Mouse (Mus musculus) liver, embryonic 14.5 days (tissue): ENCODE measurements around the gene Gm9922. TPM values are rescaled to one million over a fixed set of nuclear protein-coding genes. Genes with fewer than 3 reads are reported as not detected.

Experiments
- ATAC-seq: fragments of 200-750 bp; cut with Nextera tagmentation; 2 replicates; pipeline ENCODE4 v1.8.0; 2017; ENCODE audit warnings: moderate number of reproducible peaks, mild to moderate bottlenecking, moderate library complexity; ENCODE audit not compliant: insufficient read depth
- DNase-seq, 3 experiments: peaks; one replicate each; pipeline ENCODE4 v3.0.0-alpha.2; 2012 to 2013; ENCODE audit warnings: low read depth in 3 of 3, low spot score in 3 of 3
- H3K27ac ChIP-seq: fragments of 300-500 bp; sonication (generic); 2 replicates; pipeline ENCODE4 v1.5.1; 2014; ENCODE audit warnings: moderate library complexity, mild to moderate bottlenecking, control low read depth, inconsistent platforms
- H3K27me3 ChIP-seq: fragments of 300-500 bp; sonication (generic); 2 replicates; pipeline ENCODE4 v1.6.1; 2014; ENCODE audit warnings: mild to moderate bottlenecking, low read length, moderate library complexity; ENCODE audit not compliant: control insufficient read depth, insufficient read depth
- H3K36me3 ChIP-seq: fragments of 300-500 bp; sonication (generic); replicated peaks from 2 replicates; pipeline ENCODE4 v1.6.1; 2014; ENCODE audit warnings: low read depth; ENCODE audit not compliant: control insufficient read depth, insufficient read depth
- H3K4me1 ChIP-seq, 2 experiments: fragments of 200-500 bp in 1 of 2; fragments of 300-500 bp in 1 of 2; sonication (generic) in 1 of 2; replicated peaks; 2 replicates each; pipeline ENCODE4 v1.6.1; 2012 to 2014; ENCODE audit warnings: antibody characterized with exemption in 1 of 2, inconsistent platforms in 1 of 2, low read length in 1 of 2; ENCODE audit not compliant: control insufficient read depth in 2 of 2, insufficient read depth in 2 of 2
- H3K4me2 ChIP-seq: fragments of 300-500 bp; sonication (generic); 2 replicates; pipeline ENCODE4 v1.6.1; 2014; ENCODE audit warnings: low read depth, mild to moderate bottlenecking, control low read depth, moderate library complexity
- H3K4me3 ChIP-seq, 2 experiments: fragments of 200-500 bp in 1 of 2; fragments of 300-500 bp in 1 of 2; sonication (generic) in 1 of 2; 2 replicates each; pipeline ENCODE4 v1.5.1; 2012 to 2014; ENCODE audit warnings: low read depth in 2 of 2, low read length in 2 of 2, mild to moderate bottlenecking in 2 of 2, control low read depth in 1 of 2, inconsistent platforms in 1 of 2, moderate library complexity in 1 of 2; ENCODE audit not compliant: insufficient read depth in 1 of 2
- H3K9ac ChIP-seq: fragments of 300-500 bp; sonication (generic); replicated peaks from 2 replicates; pipeline ENCODE4 v1.6.1; 2014; ENCODE audit warnings: mild to moderate bottlenecking, control low read depth, moderate library complexity
- H3K9me3 ChIP-seq: fragments of 300-500 bp; sonication (generic); 2 replicates; pipeline ENCODE4 v1.6.1; 2016; ENCODE audit warnings: low read length, mixed read lengths; ENCODE audit not compliant: control insufficient read depth
- CTCF ChIP-seq: IDR thresholded peaks from 2 replicates; pipeline ENCODE4 v1.5.1; 2016; ENCODE audit warnings: antibody characterized with exemption, low read depth, control low read depth
- EP300 ChIP-seq: IDR thresholded peaks from 2 replicates; pipeline ENCODE4 v1.6.1; 2016; ENCODE audit warnings: antibody characterized with exemption, low read depth
- WGBS: fragments of 180-500 bp; shearing (Covaris S2); extraction: QIAGEN DNeasy Blood & Tissue Kit; methylation state at CpG from one replicate; pipeline ENCODE4 v1.1.7; 2014; ENCODE audit not compliant: insufficient replicate concordance; 5-methylcytosine and 5-hydroxymethylcytosine counted together
- polyA plus RNA-seq, 2 experiments: library from polyadenylated mRNA; depleted of rRNA in 1 of 2; stranded (reverse) in 1 of 2; unstranded in 1 of 2; fragments of >200 nt; fragmentation: Nextera tagmentation in 1 of 2; extraction: Ambion mirVana in 1 of 2; gene quantifications; 2 replicates each; pipeline versions ENCODE4 v1.2.1 to v1.2.3; 2012 to 2014

The Gm9922 gene
- polyA plus RNA-seq (2012; rRNA removed) (not detected in 2 replicates), polyA plus RNA-seq (2014; fragmentation: Nextera tagmentation; extraction: Ambion mirVana) (not detected in 2 replicates)

- Histone ChIP-seq H3K27me3 (peaks cover 25% of the 10 kb centered on the region), H3K4me1 (no peaks in the 10 kb centered on the region), H3K4me3 (peak within 1 kb of the TSS; percentile 48 to 49), H3K4me2 (peak within 1 kb of the TSS; percentile 55), H3K9ac (no peak within 1 kb of the TSS), H3K27ac (no peak within 1 kb of the TSS), H3K36me3 (no peaks in the 10 kb centered on the region), H3K9me3 (no peaks in the 10 kb centered on the region)
- ATAC-seq (peak; percentile 41), DNase-seq (no peak)
- WGBS, result 1% methylated on average over 51 of the region's 51 CpGs
- TF ChIP-seq CTCF (no peak), EP300 (no peak)
Observed at GRCm38 (mm10) chr14:101729237-101729971, at the start of gene Gm9922, which contains the start of gene Lmo7. Gene Gm9922 (minus strand): TSS chr14:101729814. Gene Lmo7 (plus strand): TSS chr14:101729957.

- no peak overlapping the region for H3K4me3 ChIP-seq
- TF ChIP-seq EP300, result no peak
- TF ChIP-seq CTCF, result no peak
- DNase-seq (no peak), ATAC-seq (no peak)
- WGBS, result 71% methylated on average over 3 of the region's 3 CpGs
- H3K27me3 ChIP-seq, result no peaks in the 10 kb centered on the region
- H3K4me1 ChIP-seq, result no peaks in the 10 kb centered on the region
- no peaks in the 10 kb centered on the region for H3K9me3 ChIP-seq
- H3K9ac ChIP-seq, result no peak overlapping the region
- H3K4me2 ChIP-seq, result no peak overlapping the region
- no peak overlapping the region for H3K27ac ChIP-seq
- H3K36me3 ChIP-seq, result no peaks in the 10 kb centered on the region
Observed at GRCm38 (mm10) chr14:101778426-101778825, 48.8 kb upstream of the Gm9922 start.

- no peak for ATAC-seq
- no peak for DNase-seq
- H3K9me3 ChIP-seq, result no peaks in the 10 kb centered on the region
- no peaks in the 10 kb centered on the region for H3K36me3 ChIP-seq
- no peaks in the 10 kb centered on the region for H3K27me3 ChIP-seq
- H3K9ac ChIP-seq, result no peak overlapping the region
- WGBS, result 43% methylated on average over 3 of the region's 3 CpGs
- no peak for TF ChIP-seq EP300
- no peak for TF ChIP-seq CTCF
- no peak overlapping the region for H3K4me3 ChIP-seq
- H3K4me2 ChIP-seq, result no peak overlapping the region
- H3K4me1 ChIP-seq, result no peaks in the 10 kb centered on the region
- no peak overlapping the region for H3K27ac ChIP-seq
Observed at GRCm38 (mm10) chr14:101777129-101777493, 47.5 kb upstream of the Gm9922 start.

GRCm38 (mm10) chr14:101776296-101777128, 46.9 kb upstream of the Gm9922 start:
- ATAC-seq, result no peak
- no peak for TF ChIP-seq EP300
- no peak for TF ChIP-seq CTCF
- no peaks in the 10 kb centered on the region for H3K27me3 ChIP-seq
- no peaks in the 10 kb centered on the region for H3K9me3 ChIP-seq
- no peak overlapping the region for H3K9ac ChIP-seq
- H3K4me2 ChIP-seq, result no peak overlapping the region
- DNase-seq, result no peak
- no peaks in the 10 kb centered on the region for H3K4me1 ChIP-seq
- no peaks in the 10 kb centered on the region for H3K36me3 ChIP-seq
- no peak overlapping the region for H3K27ac ChIP-seq
- H3K4me3 ChIP-seq, result no peak overlapping the region
- 22% methylated on average over 4 of the region's 4 CpGs for WGBS

- Histone ChIP-seq H3K9me3 (no peaks in the 10 kb centered on the region), H3K4me3 (no peak overlapping the region), H3K4me2 (no peak overlapping the region), H3K27ac (no peak overlapping the region), H3K4me1 (no peaks in the 10 kb centered on the region), H3K36me3 (no peaks in the 10 kb centered on the region), H3K9ac (no peak overlapping the region), H3K27me3 (no peaks in the 10 kb centered on the region)
- DNase-seq, result no peak
- no peak for ATAC-seq
- no peak for TF ChIP-seq EP300
- peak; percentile 53 for TF ChIP-seq CTCF
- WGBS, result 27% methylated on average over 4 of the region's 4 CpGs
Observed at GRCm38 (mm10) chr14:101774631-101775030, 45.0 kb upstream of the Gm9922 start.
